Mouse (Mus musculus) liver, embryonic 15.5 days (tissue): ENCODE measurements around the gene Wfdc17. TPM values are rescaled to one million over a fixed set of nuclear protein-coding genes. Genes with fewer than 3 reads are reported as not detected.

ENCODE experiments used
- polyA plus RNA-seq: library from polyadenylated mRNA; unstranded; fragments of >200 nt; fragmentation: Nextera tagmentation; extraction: Ambion mirVana; gene quantifications from 2 replicates; pipeline ENCODE4 v1.2.1, GENCODE M21; 2015

Wfdc17 gene
- polyA plus RNA-seq, 1 experiment from 2014 or later = 18.6 TPM

Other genes starting within 250 kb of the Wfdc17 start
- gene Mmp28, start 240.9 kb upstream of the Wfdc17 start, polyA plus RNA-seq = 0.39 and 0.41 TPM in 2 replicates
- gene Taf15, start 230.9 kb upstream of the Wfdc17 start, polyA plus RNA-seq = 3.7 and 3.9 TPM in 2 replicates
- not detected in 2 replicates for gene Heatr9, start 181.8 kb upstream of the Wfdc17 start, polyA plus RNA-seq
- 0.53 and 0.93 TPM in 2 replicates for gene Ccl5, start 173.5 kb upstream of the Wfdc17 start, polyA plus RNA-seq
- 54.3 and 58.4 TPM in 2 replicates for gene Ccl9, start 125.4 kb upstream of the Wfdc17 start, polyA plus RNA-seq
- 15.6 and 16.8 TPM in 2 replicates for gene Ccl6, start 110.9 kb upstream of the Wfdc17 start, polyA plus RNA-seq
- gene Rpl9-ps1, start 58.4 kb upstream of the Wfdc17 start, polyA plus RNA-seq = not detected in 2 replicates
- 0.83 and 1.2 TPM in 2 replicates for gene Ccl3, start 54.6 kb upstream of the Wfdc17 start, polyA plus RNA-seq
- 0.32 and 0.37 TPM in 2 replicates for gene Ccl4, start 41.4 kb upstream of the Wfdc17 start, polyA plus RNA-seq
- gene Wfdc18, start 5.0 kb downstream of the Wfdc17 start, polyA plus RNA-seq = not detected in 2 replicates
- 45.7 and 46.2 TPM in 2 replicates for gene Wfdc21, start 42.9 kb downstream of the Wfdc17 start, polyA plus RNA-seq
- 6.2 and 6.7 TPM in 2 replicates for gene Heatr6, start 49.7 kb downstream of the Wfdc17 start, polyA plus RNA-seq
- 3.1 and 4.8 TPM in 2 replicates for gene Hnf1b, start 146.1 kb downstream of the Wfdc17 start, polyA plus RNA-seq
- gene Ddx52, start 238.1 kb downstream of the Wfdc17 start, polyA plus RNA-seq = 12.3 and 13.0 TPM in 2 replicates